Mouse (Mus musculus) forebrain, postnatal 0 days (tissue): ENCODE measurements at regions not wholly inside any gene's neighbourhood (a gene's known extent, or its start where the extent isn't known, plus 50 kb on each side); places are given as distances from the start of the nearest gene placed in this dataset.
"Not testable (repeated sequence)": the region's sequence is repeated elsewhere in the genome, so short reads cannot be mapped to it uniquely, and the experiment has no call there.

ENCODE experiments used
- ATAC-seq: fragments of 200-750 bp; cut with Nextera tagmentation; 2 replicates; pipeline ENCODE4 v1.8.0; 2017; ENCODE audit warnings: mild to moderate bottlenecking, moderate library complexity
- DNase-seq: peaks from one replicate; pipeline ENCODE4 v3.0.0-alpha.2; 2015
- H3K27ac ChIP-seq: fragments of 300-500 bp; sonication (generic); 2 replicates; pipeline ENCODE4 v1.5.1; 2014; ENCODE audit warnings: low read depth, mild to moderate bottlenecking, antibody characterized with exemption, low read length, moderate library complexity, mixed read lengths
- H3K27me3 ChIP-seq: fragments of 300-500 bp; sonication (generic); 2 replicates; pipeline ENCODE4 v1.6.1; 2014; ENCODE audit warnings: mild to moderate bottlenecking, low read length, mixed read lengths; ENCODE audit not compliant: insufficient read depth
- H3K36me3 ChIP-seq: fragments of 300-500 bp; sonication (generic); 2 replicates; pipeline ENCODE4 v1.6.1; 2014; ENCODE audit warnings: mild to moderate bottlenecking, moderate library complexity; ENCODE audit not compliant: insufficient read depth
- H3K4me1 ChIP-seq: fragments of 300-500 bp; sonication (generic); 2 replicates; pipeline ENCODE4 v1.6.1; 2014; ENCODE audit warnings: antibody characterized with exemption; ENCODE audit not compliant: insufficient read depth
- H3K4me2 ChIP-seq: fragments of 300-500 bp; sonication (generic); 2 replicates; pipeline ENCODE4 v1.6.1; 2014; ENCODE audit warnings: low read depth, mild to moderate bottlenecking, moderate library complexity
- H3K4me3 ChIP-seq: fragments of 300-500 bp; sonication (generic); 2 replicates; pipeline ENCODE4 v1.5.1; 2014; ENCODE audit warnings: low read depth, low read length, mixed read lengths
- H3K9ac ChIP-seq: fragments of 300-500 bp; sonication (generic); 2 replicates; pipeline ENCODE4 v1.6.1; 2014; ENCODE audit warnings: mild to moderate bottlenecking
- H3K9me3 ChIP-seq: fragments of 300-500 bp; sonication (generic); 2 replicates; pipeline ENCODE4 v1.6.1; 2016; ENCODE audit warnings: low read length
- CTCF ChIP-seq: sonication (generic); IDR thresholded peaks from 2 replicates; pipeline ENCODE4 v1.5.1; 2016; ENCODE audit warnings: antibody characterized with exemption, control low read depth, low read depth
- WGBS: fragments of 180-500 bp; shearing (Covaris S2); extraction: QIAGEN DNeasy Blood & Tissue Kit; methylation state at CpG from one replicate; pipeline ENCODE4 v1.1.7; 2014; 5-methylcytosine and 5-hydroxymethylcytosine counted together

- H3K9me3 ChIP-seq, result no peaks in the 10 kb centered on the region
- 92% methylated on average over 3 of the region's 3 CpGs for WGBS
These were observed 117.4 kb downstream of the Dad1 start for GRCm38 (mm10) chr14:54136538-54136937.

GRCm38 (mm10) chr14:54128334-54128733 is 125.6 kb downstream of the Dad1 start:
- no peaks in the 10 kb centered on the region for H3K9me3 ChIP-seq
- H3K36me3 ChIP-seq, result no peaks in the 10 kb centered on the region
- no peak overlapping the region for H3K9ac ChIP-seq
- 0 out of 2 replicates have a peak, but pooled peaks cover 4% of the 10 kb centered on the region for H3K4me1 ChIP-seq
- 78% methylated on average over 4 of the region's 4 CpGs for WGBS
- no peak overlapping the region for H3K4me3 ChIP-seq
- DNase-seq, result no peak
- ATAC-seq, result no peak
- H3K27me3 ChIP-seq, result no peaks in the 10 kb centered on the region
- H3K27ac ChIP-seq, result no peak overlapping the region
- TF ChIP-seq CTCF, result no peak
- H3K4me2 ChIP-seq, result no peak overlapping the region

More at GRCm38 (mm10) chr14:54136538-54136937, 117.4 kb downstream of the Dad1 start:
- H3K9ac ChIP-seq, result no peak overlapping the region
- DNase-seq (no peak), ATAC-seq (no peak)
- no peak overlapping the region for H3K4me3 ChIP-seq
- H3K4me2 ChIP-seq, result no peak overlapping the region
- no peaks in the 10 kb centered on the region for H3K27me3 ChIP-seq
- H3K36me3 ChIP-seq, result no peaks in the 10 kb centered on the region
- no peaks in the 10 kb centered on the region for H3K4me1 ChIP-seq
- H3K27ac ChIP-seq, result no peak overlapping the region
- TF ChIP-seq CTCF, result no peak

- Histone ChIP-seq H3K4me1 (0 out of 2 replicates have a peak, but pooled peaks cover 4% of the 10 kb centered on the region), H3K4me3 (no peak overlapping the region), H3K27me3 (no peaks in the 10 kb centered on the region), H3K36me3 (no peaks in the 10 kb centered on the region), H3K4me2 (no peak overlapping the region), H3K9ac (no peak overlapping the region), H3K27ac (no peak overlapping the region), H3K9me3 (no peaks in the 10 kb centered on the region)
- ATAC-seq (no peak), DNase-seq (no peak)
- no peak for TF ChIP-seq CTCF
These were observed 128.4 kb downstream of the Dad1 start for GRCm38 (mm10) chr14:54125510-54125909.

GRCm38 (mm10) chr14:54121973-54122372 is 131.9 kb downstream of the Dad1 start:
- Histone ChIP-seq H3K4me2 (no peak overlapping the region), H3K9me3 (no peaks in the 10 kb centered on the region), H3K27ac (no peak overlapping the region), H3K4me1 (0 out of 2 replicates have a peak, but pooled peaks cover 4% of the 10 kb centered on the region), H3K27me3 (no peaks in the 10 kb centered on the region), H3K36me3 (no peaks in the 10 kb centered on the region), H3K4me3 (no peak overlapping the region), H3K9ac (no peak overlapping the region)
- TF ChIP-seq CTCF, result no peak
- ATAC-seq, result no peak
- WGBS, result 76% methylated on average over 7 of the region's 7 CpGs
- no peak for DNase-seq

GRCm38 (mm10) chr14:54121340-54121739 is 132.6 kb downstream of the Dad1 start:
- no peaks in the 10 kb centered on the region for H3K27me3 ChIP-seq
- no peak overlapping the region for H3K4me3 ChIP-seq
- ATAC-seq (no peak), DNase-seq (no peak)
- H3K9ac ChIP-seq, result no peak overlapping the region
- 77% methylated on average over 4 of the region's 4 CpGs for WGBS
- H3K9me3 ChIP-seq, result no peaks in the 10 kb centered on the region
- H3K4me2 ChIP-seq, result no peak overlapping the region
- H3K27ac ChIP-seq, result no peak overlapping the region
- H3K4me1 ChIP-seq, result 0 out of 2 replicates have a peak, but pooled peaks cover 4% of the 10 kb centered on the region
- no peaks in the 10 kb centered on the region for H3K36me3 ChIP-seq
- no peak for TF ChIP-seq CTCF

GRCm38 (mm10) chr14:54120194-54120593 is 133.7 kb downstream of the Dad1 start:
- H3K4me3 ChIP-seq, result no peak overlapping the region
- H3K27ac ChIP-seq, result no peak overlapping the region
- TF ChIP-seq CTCF, result no peak
- H3K4me2 ChIP-seq, result no peak overlapping the region
- no peaks in the 10 kb centered on the region for H3K4me1 ChIP-seq
- WGBS, result 92% methylated on average over 5 of the region's 5 CpGs
- no peaks in the 10 kb centered on the region for H3K9me3 ChIP-seq
- no peaks in the 10 kb centered on the region for H3K27me3 ChIP-seq
- no peaks in the 10 kb centered on the region for H3K36me3 ChIP-seq
- ATAC-seq (no peak), DNase-seq (no peak)
- no peak overlapping the region for H3K9ac ChIP-seq

GRCm38 (mm10) chr14:54117607-54118006 is 136.3 kb downstream of the Dad1 start:
- H3K36me3 ChIP-seq, DNase-seq, H3K4me2 ChIP-seq, H3K9ac ChIP-seq, H3K4me3 ChIP-seq, H3K4me1 ChIP-seq, H3K27ac ChIP-seq, H3K27me3 ChIP-seq, ATAC-seq, H3K9me3 ChIP-seq: not testable (repeated sequence)
- WGBS, result 94% methylated on average over 8 of the region's 8 CpGs

GRCm38 (mm10) chr14:54113216-54113615 is 140.7 kb downstream of the Dad1 start:
- WGBS, result 45% methylated on average over 2 of the region's 2 CpGs
- no peak; the same call in 1 of the 2 replicates for ATAC-seq
- TF ChIP-seq CTCF, result no peak
- H3K36me3 ChIP-seq, result no peaks in the 10 kb centered on the region
- no peak overlapping the region for H3K9ac ChIP-seq
- no peaks in the 10 kb centered on the region for H3K9me3 ChIP-seq
- no peaks in the 10 kb centered on the region for H3K27me3 ChIP-seq
- H3K27ac ChIP-seq, result no peak overlapping the region
- no peak overlapping the region for H3K4me2 ChIP-seq
- H3K4me1 ChIP-seq, result no peaks in the 10 kb centered on the region
- DNase-seq, result no peak
- no peak overlapping the region for H3K4me3 ChIP-seq
